Mouse (Mus musculus): ENCODE results near the gene Tmco3.

The Tmco3 gene

DNA sequence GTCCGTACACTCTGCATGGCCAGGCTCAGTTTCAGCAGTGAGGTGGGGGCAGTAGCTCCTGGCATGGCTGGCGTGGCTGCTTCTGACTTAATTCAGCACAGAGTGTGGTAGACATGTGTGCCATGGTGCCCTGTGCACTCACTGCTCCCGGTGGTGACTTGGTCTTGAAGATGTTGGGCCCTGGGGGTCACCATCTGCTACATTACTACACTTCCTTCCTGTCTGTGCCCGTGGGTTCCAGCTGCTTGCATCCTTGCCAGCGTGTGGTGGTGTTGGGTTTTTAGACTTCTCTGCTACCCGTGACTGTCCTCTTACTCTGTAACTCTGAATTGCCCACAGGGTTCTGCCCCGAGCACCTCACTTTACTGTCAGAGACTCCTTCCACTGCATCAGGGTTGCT is 72.2 kb downstream of the Tmco3 start:
- intact Hi-C loops (cut with DNase I): no loop called here

DNA sequence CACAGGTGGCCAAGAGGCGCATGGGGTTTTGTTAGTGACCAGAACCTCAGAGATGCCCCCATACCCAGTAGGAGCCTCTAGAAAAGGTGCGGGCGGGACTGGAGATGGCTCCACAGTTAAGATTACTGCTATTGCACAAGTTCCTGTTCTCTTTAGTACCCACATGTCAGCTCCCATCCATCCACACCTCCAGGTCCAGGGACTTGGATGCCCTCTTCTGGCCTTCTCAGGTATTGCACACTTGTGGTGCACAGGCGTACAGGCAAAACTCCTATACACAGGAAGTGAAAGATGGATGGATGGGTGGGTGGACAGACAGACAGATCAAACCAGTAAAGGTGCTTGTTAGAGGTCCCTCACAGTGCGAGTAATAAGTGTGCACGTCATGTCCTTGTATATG is 73.9 kb downstream of the Tmco3 start:
- intact Hi-C loops (cut with DNase I): no loop called here

Data from adrenal gland (tissue).